Comparison of ENCODE assay signal across 19 mouse cellular contexts in the genomic region with DNA sequence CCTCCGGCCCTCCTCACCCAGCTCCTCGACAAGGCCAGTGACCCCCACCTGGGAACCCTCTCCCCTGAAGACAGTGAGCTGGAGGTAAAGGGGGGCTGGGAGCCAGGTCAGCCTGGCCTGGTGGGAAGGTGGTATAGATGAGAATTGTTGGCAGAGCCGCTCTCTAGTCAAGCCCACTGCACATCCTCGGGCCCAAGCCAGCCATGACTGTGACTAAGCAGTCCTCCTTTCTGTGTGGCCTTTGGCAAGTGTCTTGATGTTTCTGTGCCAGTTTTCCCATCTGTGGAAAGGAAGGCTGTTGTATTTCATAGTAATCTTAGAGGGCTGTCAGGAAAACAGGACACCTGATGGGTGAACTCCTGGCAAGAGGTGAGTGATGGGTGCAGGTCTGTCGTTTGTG. TPM values are rescaled to one million over a fixed set of nuclear protein-coding genes. Genes with fewer than 3 reads are reported as not detected.
A peak's percentile ranks its signal among the peaks of the same experiment; 100 is the strongest.
DNase-seq lines count a peak whose midpoint lies in the region; ATAC-seq and TF ChIP-seq lines count a peak whose summit lies in the region.
"Had no signal": no experiment of that assay in that cellular context is flagged by ENCODE, and none has a peak within 500 bp of the region (broad histone marks: within the 10 kb centered on the region; RNA-seq: fewer than 3 reads in every experiment).

No protein-coding gene starts in this region.

- no peaks in the 10 kb centered on the region for H3K27me3 ChIP-seq in embryonic facial prominence, embryonic 10.5 days (replicated peaks; ENCODE audit: low read depth, poor library complexity, severe bottlenecking)
- H3K27me3 ChIP-seq in forebrain, postnatal 0 days (ENCODE audit: insufficient read depth, low read length) = no peaks in the 10 kb centered on the region
- H3K27me3 ChIP-seq: embryonic facial prominence, embryonic 13.5 days; forebrain, embryonic 12.5 days; heart, embryonic 12.5 days; intestine, embryonic 15.5 days; kidney, embryonic 15.5 days had no signal

- H3K27ac ChIP-seq in gastrocnemius, adult 2 months = no peak overlapping the region
- no peak overlapping the region for H3K27ac ChIP-seq in embryonic facial prominence, embryonic 10.5 days (replicated peaks)
- H3K27ac ChIP-seq in forebrain, postnatal 0 days (ENCODE audit: low read depth, low read length) = no peak overlapping the region
- H3K27ac ChIP-seq: embryonic facial prominence, embryonic 13.5 days; forebrain, embryonic 12.5 days; heart, adult 2 months; hindbrain, embryonic 10.5 days; hindbrain, embryonic 14.5 days; intestine, embryonic 15.5 days; kidney, embryonic 15.5 days had no signal

- peaks cover 76% of the 10 kb centered on the region for H3K36me3 ChIP-seq in embryonic facial prominence, embryonic 10.5 days (replicated peaks)
- peaks cover 66% of the 10 kb centered on the region for H3K36me3 ChIP-seq in forebrain, postnatal 0 days (ENCODE audit: insufficient read depth)

- no peaks in the 10 kb centered on the region for H3K9me3 ChIP-seq in embryonic facial prominence, embryonic 10.5 days
- H3K9me3 ChIP-seq in forebrain, postnatal 0 days (ENCODE audit: low read length) = no peaks in the 10 kb centered on the region
- H3K9me3 ChIP-seq: embryonic facial prominence, embryonic 13.5 days; forebrain, embryonic 12.5 days; heart, embryonic 12.5 days; hindbrain, embryonic 10.5 days; intestine, embryonic 15.5 days; kidney, embryonic 15.5 days had no signal

- ATAC-seq in forebrain, postnatal 0 days = no peak
- ATAC-seq: forebrain, embryonic 16.5 days; intestine, embryonic 15.5 days had no signal

- no peak overlapping the region for H3K4me3 ChIP-seq in gastrocnemius, adult 2 months
- peak overlapping the region; percentile 13; the same call in 1 of the 2 replicates for H3K4me3 ChIP-seq in embryonic facial prominence, embryonic 10.5 days
- no peak overlapping the region for H3K4me3 ChIP-seq in forebrain, postnatal 0 days (ENCODE audit: low read depth, low read length)
- H3K4me3 ChIP-seq: embryonic facial prominence, embryonic 13.5 days; forebrain, embryonic 12.5 days; heart, adult 2 months; heart, embryonic 12.5 days; intestine, embryonic 15.5 days; kidney, embryonic 15.5 days had no signal

- H3K4me2 ChIP-seq in forebrain, postnatal 0 days (ENCODE audit: low read depth) = no peak overlapping the region
- H3K4me2 ChIP-seq: embryonic facial prominence, embryonic 13.5 days; forebrain, embryonic 12.5 days; heart, embryonic 12.5 days; hindbrain, embryonic 14.5 days; intestine, embryonic 15.5 days had no signal

- no peak overlapping the region for H3K9ac ChIP-seq in forebrain, postnatal 0 days
- H3K9ac ChIP-seq: embryonic facial prominence, embryonic 13.5 days; forebrain, embryonic 12.5 days; heart, embryonic 12.5 days; hindbrain, embryonic 14.5 days; intestine, embryonic 15.5 days; kidney, embryonic 15.5 days had no signal

- intact Hi-C loops in gastrocnemius, adult 2 months (cut with DNase I) = no loop called here
- intact Hi-C loops in gastrocnemius, postnatal 14 days (cut with DNase I; ENCODE audit: low total_unique reads) = no loop called here

- peak; percentile 29 for DNase-seq in gastrocnemius, adult 2 months
- DNase-seq in gastrocnemius, postnatal 14 days = no peak
- peak; percentile 53 for DNase-seq in cerebellum, adult 8-10 months
- DNase-seq in cerebellum, adult 9-11 months = peak; percentile 72
- no peak for DNase-seq in embryonic facial prominence, embryonic 10.5 days (ENCODE audit: low spot score)
- no peak for DNase-seq in thymus, adult 18-20 months
- no peak for DNase-seq in forebrain, postnatal 0 days
- DNase-seq: adrenal gland, adult 8-10 months; adrenal gland, postnatal 36 days; heart, adult 2 months; kidney, adult 18-20 months had no signal

- 86% methylated on average over 5 of the region's 5 CpGs for WGBS in embryonic facial prominence, embryonic 10.5 days
- WGBS in forebrain, postnatal 0 days = 88% methylated on average over 5 of the region's 5 CpGs

- TF ChIP-seq CTCF in gastrocnemius, adult 2 months (IDR thresholded peaks at IDR 0.05) = no peak
- TF ChIP-seq CTCF in forebrain, postnatal 0 days (IDR thresholded peaks at IDR 0.05; ENCODE audit: low read depth) = no peak

- H3K4me1 ChIP-seq in embryonic facial prominence, embryonic 10.5 days = peaks cover 63% of the 10 kb centered on the region
- no peaks in the 10 kb centered on the region for H3K4me1 ChIP-seq in forebrain, postnatal 0 days (ENCODE audit: insufficient read depth)

RNA-seq across cellular contexts. Expression of a gene that starts 3.1 kb away (rescaled TPM):
- 10 to 100 TPM; 13.1 to 14.2 TPM for total RNA-seq in gastrocnemius, adult 2 months (2021)
- 10 to 100 TPM in 1 of 2 experiments, 1 to 10 TPM in 1; 9.5 to 14.4 TPM for total RNA-seq in gastrocnemius, postnatal 14 days (2021)
- polyA plus RNA-seq in embryonic facial prominence, embryonic 10.5 days (2016; fragmentation: Nextera tagmentation; extraction: Ambion mirVana) = 11.0 and 14.0 TPM in 2 replicates
- total RNA-seq in forebrain, postnatal 0 days (2014; rRNA removed) = 43.0 and 55.8 TPM in 2 replicates
- polyA plus RNA-seq in forebrain, postnatal 0 days (2015; fragmentation: Nextera tagmentation; extraction: Ambion mirVana) = 6.7 and 9.7 TPM in 2 replicates

RNA-seq across cellular contexts. Expression of a gene that starts 9.2 kb away (rescaled TPM):
- 1 to 10 TPM; 7.0 to 7.8 TPM for total RNA-seq in gastrocnemius, adult 2 months (2021)
- total RNA-seq in gastrocnemius, postnatal 14 days (2021) = 10 to 100 TPM; 10.1 to 11.4 TPM
- 122 and 130 TPM in 2 replicates for polyA plus RNA-seq in embryonic facial prominence, embryonic 10.5 days (2016; fragmentation: Nextera tagmentation; extraction: Ambion mirVana)
- 60.5 and 64.3 TPM in 2 replicates for total RNA-seq in forebrain, postnatal 0 days (2014; rRNA removed)
- polyA plus RNA-seq in forebrain, postnatal 0 days (2015; fragmentation: Nextera tagmentation; extraction: Ambion mirVana) = 58.3 and 60.9 TPM in 2 replicates

RNA-seq across cellular contexts. Expression of a gene that starts 19.5 kb away (rescaled TPM):
- 10 to 100 TPM; 95.2 to 98.6 TPM for total RNA-seq in gastrocnemius, adult 2 months (2021)
- total RNA-seq in gastrocnemius, postnatal 14 days (2021) = 10 to 100 TPM; 75.1 to 80.9 TPM
- polyA plus RNA-seq in embryonic facial prominence, embryonic 10.5 days (2016; fragmentation: Nextera tagmentation; extraction: Ambion mirVana) = 185 and 205 TPM in 2 replicates
- total RNA-seq in forebrain, postnatal 0 days (2014; rRNA removed) = 70.0 and 113 TPM in 2 replicates
- 89.7 and 102 TPM in 2 replicates for polyA plus RNA-seq in forebrain, postnatal 0 days (2015; fragmentation: Nextera tagmentation; extraction: Ambion mirVana)

RNA-seq across cellular contexts. Expression of a gene that starts 37.7 kb away (rescaled TPM):
- total RNA-seq in gastrocnemius, adult 2 months (2021) = 1 to 10 TPM; 6.0 to 6.4 TPM
- total RNA-seq in gastrocnemius, postnatal 14 days (2021) = 1 to 10 TPM; 3.4 to 3.9 TPM
- polyA plus RNA-seq in embryonic facial prominence, embryonic 10.5 days (2016; fragmentation: Nextera tagmentation; extraction: Ambion mirVana) = 0.12 and 0.39 TPM in 2 replicates
- 3.1 and 4.7 TPM in 2 replicates for total RNA-seq in forebrain, postnatal 0 days (2014; rRNA removed)
- polyA plus RNA-seq in forebrain, postnatal 0 days (2015; fragmentation: Nextera tagmentation; extraction: Ambion mirVana) = 0.11 and 0.23 TPM in 2 replicates

RNA-seq across cellular contexts. Expression of a gene that starts 40.2 kb away (rescaled TPM):
- total RNA-seq in gastrocnemius, adult 2 months (2021) = over 10,000 TPM in 1 of 2 experiments, 1,000 to 10,000 TPM in 1; 6,181 to 10,031 TPM
- 1,000 to 10,000 TPM; 4,021 to 4,833 TPM for total RNA-seq in gastrocnemius, postnatal 14 days (2021)
- 1.1 and 2.2 TPM in 2 replicates for polyA plus RNA-seq in embryonic facial prominence, embryonic 10.5 days (2016; fragmentation: Nextera tagmentation; extraction: Ambion mirVana)
- total RNA-seq in forebrain, postnatal 0 days (2014; rRNA removed) = 6.2 and 8.8 TPM in 2 replicates
- polyA plus RNA-seq in forebrain, postnatal 0 days (2015; fragmentation: Nextera tagmentation; extraction: Ambion mirVana) = 4.7 and 7.6 TPM in 2 replicates

Comparison
In these comparisons a context has a peak if more than half of its experiments do, and no peak if none do; other contexts are left out.
1. DNase-seq: peak in gastrocnemius, adult 2 months (single experiment), cerebellum, adult 8-10 months (single experiment) and cerebellum, adult 9-11 months (single experiment); none in gastrocnemius, postnatal 14 days (single experiment), embryonic facial prominence, embryonic 10.5 days (single experiment), thymus, adult 18-20 months (0 of 2) and forebrain, postnatal 0 days (single experiment).